Mouse (Mus musculus): ENCODE results near the gene Apoa2.

GRCm38 (mm10) chr1:171274171-171274570 lies 49.3 kb downstream of the Apoa2 start:
- no peak for TF ChIP-seq POLR2A (IDR thresholded peaks at IDR 0.05; ENCODE audit: low read depth, low read length)
- no peak for TF ChIP-seq CTCF (IDR thresholded peaks at IDR 0.05; ENCODE audit: borderline replicate concordance, insufficient read depth, low read length)

Measured in embryonic fibroblast, embryonic 13.5 days (primary cell).